Mouse (Mus musculus) G1E (cell line): Measurements from ENCODE around the gene Slc35d3. TPM values are rescaled to one million over a fixed set of nuclear protein-coding genes. Genes with fewer than 3 reads are reported as not detected.

Source experiments
- ATAC-seq: 2 replicates; pipeline ENCODE4 v1.8.0; 2016; ENCODE audit warnings: mild to moderate bottlenecking; ENCODE audit not compliant: insufficient number of reproducible peaks, poor library complexity, low FRiP score, severe bottlenecking; ENCODE audit errors: extremely low read depth
- DNase-seq: peaks from one replicate; pipeline ENCODE4 v3.0.0; 2012; ENCODE audit warnings: low spot score
- H3K27me3 ChIP-seq: 2 replicates; pipeline ENCODE4 v1.6.1; 2012; ENCODE audit warnings: mild to moderate bottlenecking, low read length, inconsistent platforms; ENCODE audit not compliant: insufficient read depth
- H3K36me3 ChIP-seq: replicated peaks from 2 replicates; pipeline ENCODE3; 2012; ENCODE audit warnings: mild to moderate bottlenecking, inconsistent platforms
- H3K4me1 ChIP-seq: 2 replicates; pipeline ENCODE4 v1.6.1; 2012; ENCODE audit warnings: low read depth, low read length, inconsistent platforms, mixed read lengths; ENCODE audit not compliant: insufficient read depth
- H3K4me3 ChIP-seq: 2 replicates; pipeline ENCODE4 v1.5.1; 2012; ENCODE audit warnings: low read depth, mild to moderate bottlenecking, inconsistent platforms, low read length, moderate library complexity, mixed read lengths
- H3K9me3 ChIP-seq: replicated peaks from 2 replicates; pipeline ENCODE4 v1.6.1; 2012; ENCODE audit warnings: inconsistent platforms
- CTCF ChIP-seq: IDR thresholded peaks from 2 replicates; pipeline ENCODE4 v1.5.1; 2012; ENCODE audit warnings: low read depth, low read length, inconsistent platforms, mixed read lengths
- GATA1 ChIP-seq: IDR thresholded peaks from 2 replicates; pipeline ENCODE4 v1.6.1; 2012; ENCODE audit warnings: borderline replicate concordance, low read length, inconsistent platforms, mixed read lengths
- GATA2 ChIP-seq: IDR thresholded peaks from 2 replicates; pipeline ENCODE4 v1.6.1; 2012; ENCODE audit warnings: low read depth, low read length, inconsistent platforms, borderline replicate concordance
- POLR2AphosphoS5 ChIP-seq: IDR thresholded peaks from 2 replicates; pipeline ENCODE4 v1.6.1; 2012; ENCODE audit warnings: low read depth, low read length, inconsistent platforms; ENCODE audit not compliant: insufficient replicate concordance
- TAL1 ChIP-seq: conservative IDR thresholded peaks from 2 replicates; pipeline ENCODE4 v1.6.1; 2012; ENCODE audit warnings: low read depth, low read length, inconsistent platforms, mixed read lengths
- polyA plus RNA-seq: library from polyadenylated mRNA; stranded (reverse); fragments of >175 nt; gene quantifications from 2 replicates; pipeline ENCODE4 v1.2.3, GENCODE M21; 2012
- total RNA-seq, 2 experiments: library from RNA; stranded (forward) in 1 of 2; stranded (reverse) in 1 of 2; fragments of 200-1000 nt in 1 of 2; fragments of >200 nt in 1 of 2; fragmentation: Nextera tagmentation in 1 of 2; gene quantifications; 2 replicates each; pipeline ENCODE4 v1.2.3; 2014 to 2017

The Slc35d3 gene
- total and polyA plus RNA-seq, 3 experiments = 0.22 TPM; not detected in 2

GRCm38 (mm10) chr10:19818723-19819355 lies 32.4 kb downstream of the Slc35d3 start:
- no peak for ATAC-seq
- Histone ChIP-seq H3K4me3 (no peak overlapping the region), H3K27me3 (peaks cover 7% of the 10 kb centered on the region; the same call in 1 of the 2 replicates), H3K4me1 (no peaks in the 10 kb centered on the region), H3K9me3 (no peaks in the 10 kb centered on the region), H3K36me3 (no peaks in the 10 kb centered on the region)
- no peak for DNase-seq
- TF ChIP-seq POLR2AphosphoS5 (no peak), CTCF (no peak), GATA1 (no peak), GATA2 (no peak), TAL1 (no peak)

- no peaks in the 10 kb centered on the region for H3K4me1 ChIP-seq
- H3K9me3 ChIP-seq = no peaks in the 10 kb centered on the region
- H3K36me3 ChIP-seq = no peaks in the 10 kb centered on the region
- TF ChIP-seq TAL1 (no peak), CTCF (no peak), POLR2AphosphoS5 (no peak), GATA1 (no peak), GATA2 (no peak)
- no peak overlapping the region for H3K4me3 ChIP-seq
- peaks cover 5% of the 10 kb centered on the region for H3K27me3 ChIP-seq
- no peak for ATAC-seq
- no peak for DNase-seq
Measured at GRCm38 (mm10) chr10:19815371-19815770, 35.9 kb downstream of the Slc35d3 start.

- no peaks in the 10 kb centered on the region for H3K4me1 ChIP-seq
- H3K36me3 ChIP-seq = no peaks in the 10 kb centered on the region
- DNase-seq (no peak), ATAC-seq (no peak)
- no peak overlapping the region for H3K4me3 ChIP-seq
- peaks cover 5% of the 10 kb centered on the region for H3K27me3 ChIP-seq
- no peaks in the 10 kb centered on the region for H3K9me3 ChIP-seq
- TF ChIP-seq TAL1 = no peak
- TF ChIP-seq POLR2AphosphoS5 = no peak
Measured at GRCm38 (mm10) chr10:19811436-19812172, 39.7 kb downstream of the Slc35d3 start.

GRCm38 (mm10) chr10:19804763-19805162 lies 46.5 kb downstream of the Slc35d3 start:
- H3K36me3 ChIP-seq = no peaks in the 10 kb centered on the region
- ATAC-seq = no peak
- H3K4me1 ChIP-seq = peaks cover 4% of the 10 kb centered on the region; the same call in 1 of the 2 replicates
- H3K27me3 ChIP-seq = peaks cover 3% of the 10 kb centered on the region; the same call in 1 of the 2 replicates
- H3K9me3 ChIP-seq = no peaks in the 10 kb centered on the region
- no peak overlapping the region for H3K4me3 ChIP-seq
- TF ChIP-seq GATA2 = no peak
- TF ChIP-seq TAL1 = no peak
- TF ChIP-seq CTCF = no peak
- TF ChIP-seq GATA1 = no peak
- no peak for TF ChIP-seq POLR2AphosphoS5
- no peak for DNase-seq

DNA sequence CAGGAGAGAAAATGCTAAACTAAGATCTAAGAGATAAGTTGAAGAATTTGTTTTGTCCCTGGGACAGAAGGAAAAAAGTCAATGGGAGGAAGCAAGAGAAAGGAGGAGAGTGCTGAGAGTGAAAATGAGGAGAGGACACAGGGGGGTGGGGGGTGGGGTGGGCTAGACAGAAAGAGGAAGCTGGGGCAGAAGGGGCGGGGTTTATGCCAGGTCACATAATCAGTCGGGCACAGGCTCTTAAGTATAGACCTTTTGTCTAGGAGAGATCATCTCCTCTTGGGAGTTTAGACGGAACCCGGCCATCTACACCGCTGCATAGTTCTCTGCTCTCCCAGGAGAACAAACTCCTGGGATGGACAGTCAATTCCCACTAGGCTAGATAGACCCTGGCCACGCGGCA lies 48.3 kb downstream of the Slc35d3 start:
- Histone ChIP-seq H3K4me3 (no peak overlapping the region), H3K4me1 (peaks cover 4% of the 10 kb centered on the region; the same call in 1 of the 2 replicates), H3K36me3 (no peaks in the 10 kb centered on the region), H3K9me3 (peaks cover 2% of the 10 kb centered on the region), H3K27me3 (peaks cover 3% of the 10 kb centered on the region; the same call in 1 of the 2 replicates)
- DNase-seq (peak; percentile 5), ATAC-seq (no peak)
- TF ChIP-seq GATA1 (no peak), TAL1 (no peak), CTCF (no peak), GATA2 (no peak), POLR2AphosphoS5 (no peak)

Other genes starting within 250 kb of the Slc35d3 start
- gene Il22ra2, start 229.5 kb downstream of the Slc35d3 start, total RNA-seq (2014; fragmentation: Nextera tagmentation) = not detected in 2 replicates
- gene Il22ra2, start 229.5 kb downstream of the Slc35d3 start, total RNA-seq (2017) = 0.06 and 0.22 TPM in 2 replicates
- not detected in 2 replicates for gene Il22ra2, start 229.5 kb downstream of the Slc35d3 start, polyA plus RNA-seq
- not detected in 2 replicates for gene Il20ra, start 138.9 kb downstream of the Slc35d3 start, total RNA-seq (2014; fragmentation: Nextera tagmentation)
- gene Il20ra, start 138.9 kb downstream of the Slc35d3 start, total RNA-seq (2017) = 0.17 and 0.22 TPM in 2 replicates
- not detected in 2 replicates for gene Il20ra, start 138.9 kb downstream of the Slc35d3 start, polyA plus RNA-seq
- gene Pex7, start 56.2 kb upstream of the Slc35d3 start, total RNA-seq (2014; fragmentation: Nextera tagmentation) = 16.5 and 30.3 TPM in 2 replicates
- 38.3 and 45.9 TPM in 2 replicates for gene Pex7, start 56.2 kb upstream of the Slc35d3 start, total RNA-seq (2017)
- gene Pex7, start 56.2 kb upstream of the Slc35d3 start, polyA plus RNA-seq = 14.7 and 15.6 TPM in 2 replicates
- gene Map3k5, start 83.0 kb upstream of the Slc35d3 start, total RNA-seq (2014; fragmentation: Nextera tagmentation) = 0.24 and 1.3 TPM in 2 replicates
- gene Map3k5, start 83.0 kb upstream of the Slc35d3 start, total RNA-seq (2017) = 1.3 and 1.4 TPM in 2 replicates
- 0.13 and 0.18 TPM in 2 replicates for gene Map3k5, start 83.0 kb upstream of the Slc35d3 start, polyA plus RNA-seq